Mouse (Mus musculus) liver, embryonic 15.5 days (tissue): ENCODE measurements around the gene Git2. TPM values are rescaled to one million over a fixed set of nuclear protein-coding genes. Genes with fewer than 3 reads are reported as not detected.
A peak's percentile ranks its signal among the peaks of the same experiment; 100 is the strongest.

Experiments used
- ATAC-seq: fragments of 200-750 bp; cut with Nextera tagmentation; 2 replicates; pipeline ENCODE4 v1.8.0; 2017; ENCODE audit warnings: moderate number of reproducible peaks, mild to moderate bottlenecking, moderate library complexity; ENCODE audit not compliant: insufficient read depth
- H3K27ac ChIP-seq: fragments of 300-500 bp; sonication (generic); replicated peaks from 2 replicates; pipeline ENCODE4 v1.5.1; 2015; ENCODE audit warnings: mild to moderate bottlenecking, inconsistent platforms
- H3K27me3 ChIP-seq: fragments of 300-500 bp; sonication (generic); 2 replicates; pipeline ENCODE4 v1.6.1; 2015; ENCODE audit warnings: mild to moderate bottlenecking, inconsistent platforms
- H3K36me3 ChIP-seq: fragments of 300-500 bp; sonication (generic); replicated peaks from 2 replicates; pipeline ENCODE4 v1.6.1; 2015; ENCODE audit warnings: moderate library complexity, mild to moderate bottlenecking, inconsistent platforms
- H3K4me1 ChIP-seq: fragments of 300-500 bp; sonication (generic); replicated peaks from 2 replicates; pipeline ENCODE4 v1.6.1; 2015; ENCODE audit warnings: inconsistent platforms
- H3K4me2 ChIP-seq: fragments of 300-500 bp; sonication (generic); 2 replicates; pipeline ENCODE4 v1.6.1; 2015; ENCODE audit warnings: moderate library complexity, mild to moderate bottlenecking, inconsistent platforms
- H3K4me3 ChIP-seq: fragments of 300-500 bp; sonication (generic); replicated peaks from 2 replicates; pipeline ENCODE4 v1.5.1; 2015; ENCODE audit warnings: mild to moderate bottlenecking, inconsistent platforms
- H3K9ac ChIP-seq: fragments of 300-500 bp; sonication (generic); 2 replicates; pipeline ENCODE4 v1.6.1; 2015; ENCODE audit warnings: moderate library complexity, mild to moderate bottlenecking, inconsistent platforms
- H3K9me3 ChIP-seq: fragments of 300-500 bp; sonication (generic); replicated peaks from 2 replicates; pipeline ENCODE4 v1.6.1; 2016; ENCODE audit warnings: inconsistent platforms
- whole genome bisulfite sequencing: fragments of 180-500 bp; shearing (Covaris S2); methylation state at CpG from one replicate; pipeline ENCODE4 v1.1.7; 2015; ENCODE audit warnings: mixed read lengths; ENCODE audit not compliant: insufficient replicate concordance; 5-methylcytosine and 5-hydroxymethylcytosine counted together
- polyA plus RNA-seq: library from polyadenylated mRNA; unstranded; fragments of >200 nt; fragmentation: Nextera tagmentation; extraction: Ambion mirVana; gene quantifications from 2 replicates; pipeline ENCODE4 v1.2.1, GENCODE M21; 2015

Gene Git2
- polyA plus RNA-seq, 1 experiment from 2014 or later: 16.5 TPM

DNA sequence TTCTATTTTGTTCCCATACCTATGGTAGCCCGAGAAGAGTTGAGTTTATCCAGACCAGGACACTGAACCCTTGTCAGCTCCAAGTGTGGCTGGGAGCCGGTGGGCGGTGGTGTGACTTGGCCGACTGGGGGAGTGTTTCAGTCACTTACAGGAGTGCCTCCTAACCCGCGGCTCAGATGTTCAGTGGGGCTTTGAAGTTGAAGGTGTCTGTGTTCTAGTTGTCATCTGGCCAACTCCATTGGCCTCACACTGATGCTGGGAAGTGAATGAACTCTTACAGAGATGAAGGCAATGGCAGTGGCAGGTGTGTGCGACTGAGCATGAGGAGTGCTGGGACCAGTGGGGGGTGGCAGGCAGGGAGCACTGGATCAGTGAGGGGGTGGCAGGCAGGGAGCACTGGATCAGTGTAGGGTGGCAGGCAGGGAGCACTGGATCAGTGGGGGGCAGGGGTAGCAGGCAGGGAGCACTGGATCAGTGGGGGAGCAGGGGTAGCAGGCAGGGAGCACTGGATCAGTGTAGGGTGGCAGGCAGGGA is 4.7 kb upstream of the Git2 start:
- H3K4me3 ChIP-seq: no peak overlapping the region
- WGBS: 58% methylated on average over 7 of the region's 7 CpGs
- ATAC-seq: no peak
- peaks cover 97% of the 10 kb centered on the region for H3K4me1 ChIP-seq
- no peaks in the 10 kb centered on the region for H3K36me3 ChIP-seq
- H3K9me3 ChIP-seq: no peaks in the 10 kb centered on the region
- H3K27me3 ChIP-seq: no peaks in the 10 kb centered on the region
- H3K9ac ChIP-seq: no peak overlapping the region
- H3K27ac ChIP-seq: no peak overlapping the region
- no peak overlapping the region for H3K4me2 ChIP-seq

GRCm38 (mm10) chr5:114776174-114776573 is 857 bp upstream of the Git2 start:
- peak overlapping the region; percentile 99 for H3K9ac ChIP-seq
- ATAC-seq: no peak

GRCm38 (mm10) chr5:114774403-114775051 is 790 bp downstream of the Git2 start, which contains the start of gene Ankrd13a:
Gene Ankrd13a, plus strand, starts transcription at chr5:114774677.
- H3K4me1 ChIP-seq: peaks cover 77% of the 10 kb centered on the region
- H3K36me3 ChIP-seq: no peaks in the 10 kb centered on the region; the same call in 1 of the 2 replicates
- peak within 1 kb of the TSS; percentile 91 for H3K4me2 ChIP-seq
- H3K27ac ChIP-seq: peak within 1 kb of the TSS; percentile 90
- WGBS: under 1% methylated on average over 72 of the region's 73 CpGs
- ATAC-seq: peak; percentile 85
- no peaks in the 10 kb centered on the region for H3K27me3 ChIP-seq
- no peaks in the 10 kb centered on the region for H3K9me3 ChIP-seq
- peak within 1 kb of the TSS; percentile 100 for H3K4me3 ChIP-seq
- peak within 1 kb of the TSS; percentile 99 for H3K9ac ChIP-seq

More at GRCm38 (mm10) chr5:114776174-114776573, 857 bp upstream of the Git2 start:
- Histone ChIP-seq H3K27me3 (no peaks in the 10 kb centered on the region), H3K36me3 (no peaks in the 10 kb centered on the region), H3K4me2 (peak overlapping the region; percentile 91), H3K9me3 (no peaks in the 10 kb centered on the region), H3K4me3 (peak overlapping the region; percentile 100), H3K27ac (peak overlapping the region; percentile 4; the same call in 1 of the 2 replicates), H3K4me1 (peaks cover 80% of the 10 kb centered on the region)
- 29% methylated on average over 7 of the region's 7 CpGs for WGBS

GRCm38 (mm10) chr5:114773780-114774179 is 1.5 kb downstream of the Git2 start:
- ATAC-seq: no peak
- peak overlapping the region; percentile 100 for H3K4me3 ChIP-seq
- no peaks in the 10 kb centered on the region for H3K27me3 ChIP-seq
- H3K4me2 ChIP-seq: peak overlapping the region; percentile 91
- H3K9ac ChIP-seq: peak overlapping the region; percentile 99
- peak overlapping the region; percentile 90 for H3K27ac ChIP-seq
- no peaks in the 10 kb centered on the region for H3K9me3 ChIP-seq
- H3K4me1 ChIP-seq: peaks cover 71% of the 10 kb centered on the region
- H3K36me3 ChIP-seq: peaks cover under 1% of the 10 kb centered on the region
- 2% methylated on average over 11 of the region's 11 CpGs for WGBS

- Histone ChIP-seq H3K4me3 (peak overlapping the region; percentile 100), H3K4me1 (peaks cover 65% of the 10 kb centered on the region), H3K9me3 (no peaks in the 10 kb centered on the region), H3K4me2 (peak overlapping the region; percentile 91), H3K9ac (peak overlapping the region; percentile 99), H3K27me3 (no peaks in the 10 kb centered on the region), H3K36me3 (peaks cover 3% of the 10 kb centered on the region), H3K27ac (peak overlapping the region; percentile 90)
- under 1% methylated on average over 45 of the region's 52 CpGs for WGBS
- ATAC-seq: peak; percentile 75
Measured at GRCm38 (mm10) chr5:114773211-114773710, 2.1 kb downstream of the Git2 start.

DNA sequence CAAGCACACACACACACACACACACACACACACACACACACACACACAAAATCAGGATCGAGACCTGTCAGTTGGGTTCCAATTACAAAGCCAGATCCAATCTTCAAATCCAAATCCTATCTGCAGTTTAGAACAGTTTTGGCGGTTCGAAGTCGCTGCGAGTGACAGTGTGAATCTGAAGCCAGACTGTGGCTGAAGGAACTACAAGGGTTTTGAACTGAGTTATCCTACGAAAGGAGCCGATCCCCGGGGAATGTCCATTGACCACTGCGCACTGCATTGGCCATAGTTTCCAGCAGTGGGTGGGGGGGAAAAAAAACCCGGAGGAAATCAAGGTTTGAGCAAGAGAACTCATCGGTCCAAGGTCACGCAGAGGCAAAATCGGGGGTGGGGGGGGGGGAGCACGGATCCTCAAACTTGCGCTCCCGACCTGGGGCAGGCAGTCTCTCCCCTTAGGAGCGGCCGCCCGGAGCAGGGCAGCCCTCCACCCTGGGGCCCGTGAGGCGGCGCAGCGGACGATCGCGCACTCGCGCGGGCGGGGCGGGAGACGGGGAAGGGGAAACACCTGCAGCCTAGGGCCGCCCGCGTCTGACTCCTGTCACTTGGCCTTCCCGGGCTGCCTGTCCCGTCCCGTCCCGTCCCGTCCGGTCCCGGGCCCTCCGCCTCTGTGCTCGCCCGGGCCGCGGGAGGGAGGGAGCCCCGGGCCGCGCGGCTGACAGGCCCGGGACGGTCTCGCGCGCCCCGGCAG is 2.7 kb downstream of the Git2 start:
- peak; percentile 40 for ATAC-seq
- H3K4me1 ChIP-seq: peaks cover 65% of the 10 kb centered on the region

DNA sequence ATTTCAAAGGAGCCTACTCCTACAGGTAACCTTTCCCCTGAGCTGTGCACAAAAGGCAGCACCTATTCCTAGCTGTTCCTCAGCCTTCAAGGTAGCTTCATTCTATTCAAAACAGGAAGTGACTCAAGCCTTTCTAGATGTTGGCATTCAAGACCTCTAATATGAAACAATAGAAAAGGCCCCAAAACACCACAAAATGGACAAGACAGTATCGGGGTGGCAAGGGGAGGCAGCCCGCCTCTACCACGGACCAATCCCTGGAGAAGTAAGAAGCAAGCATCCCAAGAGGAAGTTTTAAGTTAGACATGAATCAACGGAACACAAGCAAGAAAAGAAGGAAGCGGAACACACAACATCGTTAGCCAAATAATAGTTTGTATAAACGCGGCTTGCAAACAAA is 3.5 kb downstream of the Git2 start:
- Histone ChIP-seq H3K4me2 (peak overlapping the region; percentile 91), H3K27ac (peak overlapping the region; percentile 90), H3K4me3 (peak overlapping the region; percentile 100), H3K4me1 (peaks cover 61% of the 10 kb centered on the region), H3K27me3 (no peaks in the 10 kb centered on the region), H3K36me3 (peaks cover 4% of the 10 kb centered on the region), H3K9me3 (no peaks in the 10 kb centered on the region), H3K9ac (no peak overlapping the region; the same call in 1 of the 2 replicates)
- ATAC-seq: no peak
- WGBS: 21% methylated on average over 8 of the region's 8 CpGs

More for the DNA sequence above, 2.7 kb downstream of the Git2 start:
- Histone ChIP-seq H3K4me3 (peak overlapping the region; percentile 100), H3K4me2 (peak overlapping the region; percentile 91), H3K27ac (peak overlapping the region; percentile 90), H3K36me3 (peaks cover 3% of the 10 kb centered on the region), H3K9me3 (no peaks in the 10 kb centered on the region), H3K27me3 (no peaks in the 10 kb centered on the region), H3K9ac (peak overlapping the region; percentile 98)
- under 1% methylated on average over 55 of the region's 57 CpGs for WGBS

DNA sequence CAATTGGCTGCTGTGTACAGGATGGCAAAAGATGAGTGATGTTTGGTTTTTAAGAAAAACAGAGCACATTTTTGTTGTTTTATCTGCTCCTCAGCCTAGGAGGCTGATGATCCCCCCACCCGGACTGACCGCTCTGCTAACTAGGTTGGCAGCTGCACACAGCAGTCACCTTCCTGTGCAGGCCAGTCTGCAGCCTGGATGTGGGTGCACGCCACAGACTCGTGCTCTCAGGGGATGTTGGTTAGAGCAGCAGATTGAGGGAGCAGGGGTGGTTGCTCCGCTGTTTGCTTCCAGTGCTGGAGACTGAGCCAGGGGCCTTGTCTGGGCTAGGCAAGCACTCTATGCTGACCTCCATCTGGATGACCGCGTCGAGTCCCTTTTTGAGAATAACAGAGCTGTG is 5.5 kb downstream of the Git2 start:
- no peak overlapping the region for H3K4me3 ChIP-seq
- peaks cover 19% of the 10 kb centered on the region for H3K36me3 ChIP-seq
- H3K9ac ChIP-seq: no peak overlapping the region
- no peak for ATAC-seq
- no peak overlapping the region for H3K27ac ChIP-seq
- H3K9me3 ChIP-seq: no peaks in the 10 kb centered on the region
- H3K27me3 ChIP-seq: no peaks in the 10 kb centered on the region
- H3K4me2 ChIP-seq: no peak overlapping the region
- H3K4me1 ChIP-seq: peaks cover 49% of the 10 kb centered on the region
- WGBS: 82% methylated on average over 8 of the region's 8 CpGs

DNA sequence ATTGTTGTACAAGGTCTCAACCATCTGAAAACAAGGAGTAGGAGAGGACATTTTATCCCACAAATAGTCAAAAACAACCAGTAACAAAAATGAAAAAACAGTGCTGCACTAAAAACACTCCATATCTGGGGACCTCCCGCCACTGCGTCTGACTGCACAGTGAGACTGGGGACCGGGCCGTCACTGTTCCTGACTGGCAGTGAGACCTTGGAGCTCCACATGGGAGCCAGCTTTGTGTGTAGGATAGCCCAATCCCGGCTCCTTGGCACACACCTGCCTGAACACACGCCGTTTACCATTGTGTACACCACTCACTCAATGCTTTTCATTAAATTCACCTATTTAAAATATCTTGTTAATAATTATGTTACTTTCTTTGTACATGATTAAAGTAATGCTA is 8.1 kb downstream of the Git2 start:
- H3K27ac ChIP-seq: no peak overlapping the region
- 82% methylated on average over 7 of the region's 7 CpGs for WGBS
- H3K27me3 ChIP-seq: no peaks in the 10 kb centered on the region
- H3K4me1 ChIP-seq: peaks cover 37% of the 10 kb centered on the region
- H3K4me2 ChIP-seq: no peak overlapping the region
- H3K36me3 ChIP-seq: peaks cover 45% of the 10 kb centered on the region
- no peak overlapping the region for H3K9ac ChIP-seq
- ATAC-seq: no peak
- no peaks in the 10 kb centered on the region for H3K9me3 ChIP-seq
- no peak overlapping the region for H3K4me3 ChIP-seq

DNA sequence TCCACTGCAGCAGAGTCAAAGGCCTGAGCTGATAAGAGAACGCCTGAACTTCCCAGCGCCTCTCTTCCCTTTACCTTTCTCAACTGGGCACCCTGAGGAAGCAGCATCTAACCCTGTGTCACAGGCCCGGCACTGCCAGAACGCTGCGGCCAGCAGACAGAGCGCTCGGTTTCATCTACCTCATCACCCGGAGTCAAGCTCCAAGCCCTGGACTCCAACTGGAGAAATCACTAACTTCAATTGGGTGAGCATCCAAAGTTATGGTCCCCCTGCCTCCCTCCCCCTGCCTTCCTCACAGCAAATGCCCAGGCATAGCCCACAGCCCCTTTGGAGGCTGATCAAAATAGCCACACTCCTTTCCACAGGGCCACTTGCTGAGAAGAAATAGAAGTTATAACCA is 8.6 kb downstream of the Git2 start:
- peaks cover 50% of the 10 kb centered on the region for H3K36me3 ChIP-seq
- WGBS: 61% methylated on average over 8 of the region's 8 CpGs
- no peak for ATAC-seq

More for the DNA sequence above, 8.6 kb downstream of the Git2 start:
- Histone ChIP-seq H3K27ac (no peak overlapping the region), H3K4me1 (peaks cover 32% of the 10 kb centered on the region), H3K9me3 (no peaks in the 10 kb centered on the region), H3K4me3 (no peak overlapping the region), H3K27me3 (no peaks in the 10 kb centered on the region), H3K4me2 (no peak overlapping the region), H3K9ac (no peak overlapping the region)
